Mouse (Mus musculus) olfactory bulb, adult 2 months (tissue): Measurements from ENCODE around the gene Samd11. TPM values are rescaled to one million over a fixed set of nuclear protein-coding genes. Genes with fewer than 3 reads are reported as not detected.

Source experiments
- H3K27ac ChIP-seq: fragments of 200-500 bp; 2 replicates; pipeline ENCODE4 v1.5.1; 2012; ENCODE audit warnings: low read depth, low read length; ENCODE audit not compliant: insufficient read depth
- H3K4me1 ChIP-seq: fragments of 200-500 bp; 2 replicates; pipeline ENCODE4 v1.6.1; 2012; ENCODE audit warnings: low read length; ENCODE audit not compliant: control insufficient read depth, insufficient read depth
- H3K4me3 ChIP-seq: fragments of 200-500 bp; 2 replicates; pipeline ENCODE4 v1.5.1; 2012; ENCODE audit warnings: mild to moderate bottlenecking, low read depth, low read length, moderate library complexity; ENCODE audit not compliant: insufficient read depth
- CTCF ChIP-seq: fragments of 200-500 bp; IDR thresholded peaks from 2 replicates; pipeline ENCODE4 v1.5.1; 2012; ENCODE audit warnings: low read depth, mild to moderate bottlenecking, low read length, moderate library complexity; ENCODE audit not compliant: insufficient read depth
- POLR2A ChIP-seq: fragments of 200-500 bp; IDR thresholded peaks from 2 replicates; pipeline ENCODE4 v1.6.1; 2012; ENCODE audit warnings: mild to moderate bottlenecking, low read depth, low read length, moderate library complexity; ENCODE audit not compliant: insufficient read depth
- WGBS: fragments of 180-500 bp; shearing (Covaris S2); methylation state at CpG from one replicate; pipeline ENCODE4 v1.1.7; 2018; 5-methylcytosine and 5-hydroxymethylcytosine counted together
- polyA plus RNA-seq: library from polyadenylated mRNA; stranded (reverse); fragments of >200 nt; gene quantifications from 2 replicates; pipeline ENCODE4 v1.2.4, GENCODE M21; 2012; ENCODE audit warnings: low replicate concordance; ENCODE audit not compliant: missing spikeins, insufficient read depth, insufficient read length

The Samd11 gene
- polyA plus RNA-seq, 1 experiment: not detected

GRCm38 (mm10) chr4:156202462-156202893, 53.0 kb downstream of the Samd11 start:
- WGBS: 46% methylated on average over 12 of the region's 12 CpGs
- Histone ChIP-seq H3K4me3 (peak overlapping the region; percentile 83), H3K27ac (peak overlapping the region; percentile 79), H3K4me1 (peaks cover 19% of the 10 kb centered on the region; the same call in 1 of the 2 replicates)
- TF ChIP-seq CTCF (no peak), POLR2A (no peak)

- Histone ChIP-seq H3K27ac (peak within 1 kb of the TSS; percentile 41; the same call in 1 of the 2 replicates), H3K4me3 (no peak within 1 kb of the TSS), H3K4me1 (peaks cover 29% of the 10 kb centered on the region)
- 53% methylated on average over 10 of the region's 10 CpGs for WGBS
- TF ChIP-seq POLR2A (no peak), CTCF (no peak)
Observed at GRCm38 (mm10) chr4:156200623-156201475, 54.6 kb downstream of the Samd11 start, which contains the start of gene Isg15. Gene Isg15 (minus strand): TSS chr4:156200818.

GRCm38 (mm10) chr4:156197829-156198205, 57.6 kb downstream of the Samd11 start:
- H3K4me3 ChIP-seq: peak overlapping the region; percentile 50
- under 1% methylated on average over 26 of the region's 26 CpGs for WGBS
- H3K4me1 ChIP-seq: peaks cover 25% of the 10 kb centered on the region
- TF ChIP-seq CTCF (no peak), POLR2A (no peak)
- H3K27ac ChIP-seq: no peak overlapping the region

GRCm38 (mm10) chr4:156197131-156197828, 58.2 kb downstream of the Samd11 start, which contains the start of gene Agrn:
Gene Agrn (minus strand): TSS chr4:156197488.
- H3K4me1 ChIP-seq: peaks cover 24% of the 10 kb centered on the region
- peak within 1 kb of the TSS; percentile 94 for H3K4me3 ChIP-seq
- no peak within 1 kb of the TSS for H3K27ac ChIP-seq
- 1% methylated on average over 75 of the region's 88 CpGs for WGBS
- TF ChIP-seq POLR2A (peak; percentile 14; the same call in 1 of the 2 replicates), CTCF (no peak)

Other genes with a start within 250 kb of the Samd11 start
- gene Tnfrsf4, start 241.8 kb downstream of the Samd11 start, polyA plus RNA-seq: not detected in 2 replicates
- gene Tnfrsf18, start 229.5 kb downstream of the Samd11 start, polyA plus RNA-seq: not detected in 2 replicates
- not detected in 2 replicates for gene Ttll10, start 196.2 kb downstream of the Samd11 start, polyA plus RNA-seq
- gene 9430015G10Rik, start 145.7 kb downstream of the Samd11 start, polyA plus RNA-seq: not detected in 2 replicates
- gene Rnf223, start 125.1 kb downstream of the Samd11 start, polyA plus RNA-seq: not detected in 2 replicates
- not detected in 2 replicates for gene Agrn, start 58.2 kb downstream of the Samd11 start, polyA plus RNA-seq
- gene Isg15, start 54.8 kb downstream of the Samd11 start, polyA plus RNA-seq: not detected in 2 replicates
- not detected in 2 replicates for gene AW011738, start 52.4 kb downstream of the Samd11 start, polyA plus RNA-seq
- gene Perm1, start 39.8 kb downstream of the Samd11 start, polyA plus RNA-seq: not detected in 2 replicates
- gene Plekhn1, start 20.8 kb downstream of the Samd11 start, polyA plus RNA-seq: 117 TPM in 1 of 2 replicates, not detected in the other
- not detected in 2 replicates for gene Noc2l, start 19.6 kb downstream of the Samd11 start, polyA plus RNA-seq
- not detected in 2 replicates for gene Vmn2r-ps159, start 75.4 kb upstream of the Samd11 start, polyA plus RNA-seq